Mouse (Mus musculus): ENCODE data around the gene Noct. TPM values are rescaled to one million over a fixed set of nuclear protein-coding genes. Genes with fewer than 3 reads are reported as not detected.

Gene Noct
- polyA plus RNA-seq, 1 experiment from 2014 or later, result 4.2 TPM

DNA sequence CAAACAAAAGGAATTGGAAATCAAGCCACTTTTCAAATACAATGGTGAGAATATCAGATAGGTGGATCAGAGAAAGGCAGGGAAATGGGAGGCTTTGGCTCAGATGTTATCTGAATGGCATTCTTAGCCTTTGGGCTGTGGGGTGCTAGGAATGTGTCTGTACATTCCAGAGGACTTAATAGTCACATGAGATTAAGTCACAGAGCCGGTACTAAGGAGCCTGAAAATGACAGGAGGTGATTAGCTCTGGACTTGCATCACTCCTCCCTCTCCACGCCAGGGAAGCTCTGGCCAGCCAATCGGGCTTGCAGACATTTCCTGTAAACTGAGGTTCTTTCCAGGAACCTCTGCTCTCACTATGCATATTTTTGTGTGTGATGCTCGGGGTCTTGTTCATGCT, 3.4 kb upstream of the Noct start:
- ATAC-seq, result no peak
- Histone ChIP-seq H3K9me3 (ENCODE audit: low read length) (no peaks in the 10 kb centered on the region), H3K4me1 (ENCODE audit: insufficient read depth, low read depth, low read length) (peaks cover 5% of the 10 kb centered on the region; the same call in 1 of the 2 replicates), H3K27me3 (replicated peaks; ENCODE audit: insufficient read depth, low read length) (no peaks in the 10 kb centered on the region), H3K9ac (replicated peaks; ENCODE audit: low read depth) (no peak overlapping the region), H3K4me2 (replicated peaks; ENCODE audit: low read depth, low read length) (no peak overlapping the region), H3K27ac (ENCODE audit: low read length) (no peak overlapping the region), H3K36me3 (ENCODE audit: insufficient read depth, low read length) (no peaks in the 10 kb centered on the region), H3K4me3 (ENCODE audit: low read depth, low read length) (no peak overlapping the region)
- TF ChIP-seq CTCF (IDR thresholded peaks at IDR 0.05) (no peak), EP300 (IDR thresholded peaks at IDR 0.05) (peak; percentile 73)
- WGBS, result 29% methylated on average over 4 of the region's 4 CpGs
- DNase-seq (ENCODE audit: low spot score), result peak; percentile 50

- H3K27ac ChIP-seq (ENCODE audit: low read length), result no peak overlapping the region
- no peaks in the 10 kb centered on the region for H3K36me3 ChIP-seq (ENCODE audit: insufficient read depth, low read length)
- no peak for TF ChIP-seq CTCF (IDR thresholded peaks at IDR 0.05)
- no peak for TF ChIP-seq EP300 (IDR thresholded peaks at IDR 0.05)
- H3K4me1 ChIP-seq (ENCODE audit: insufficient read depth, low read depth, low read length), result peaks cover 9% of the 10 kb centered on the region; the same call in 1 of the 2 replicates
- ATAC-seq (no peak), DNase-seq (ENCODE audit: low spot score) (no peak)
- H3K9ac ChIP-seq (replicated peaks; ENCODE audit: low read depth), result no peak overlapping the region
- no peaks in the 10 kb centered on the region for H3K27me3 ChIP-seq (replicated peaks; ENCODE audit: insufficient read depth, low read length)
- H3K4me3 ChIP-seq (ENCODE audit: low read depth, low read length), result no peak overlapping the region
- 46% methylated on average over 8 of the region's 8 CpGs for WGBS
- H3K4me2 ChIP-seq (replicated peaks; ENCODE audit: low read depth, low read length), result no peak overlapping the region
- H3K9me3 ChIP-seq (ENCODE audit: low read length), result no peaks in the 10 kb centered on the region
These were observed 2.4 kb upstream of the Noct start for GRCm38 (mm10) chr3:51221847-51222246.

DNA sequence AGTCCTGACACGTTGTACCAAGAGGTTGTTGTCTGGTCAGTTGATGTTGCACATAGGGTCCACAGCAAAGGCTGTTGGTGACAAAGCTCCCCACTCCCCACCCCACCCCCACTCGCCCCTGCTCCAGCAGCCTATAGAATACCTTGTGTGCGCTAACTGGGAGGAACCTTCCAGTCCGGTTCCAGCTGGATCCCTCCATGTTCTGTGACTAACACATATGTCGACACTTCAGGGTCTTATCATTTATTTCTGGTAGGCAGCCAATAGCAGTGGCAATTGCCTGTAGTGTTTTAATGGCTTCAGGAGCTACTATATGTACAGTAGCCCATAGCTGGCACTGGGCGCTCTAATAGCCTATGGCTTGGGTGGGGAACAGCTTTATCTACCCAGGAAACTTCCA, 1.9 kb upstream of the Noct start:
- Histone ChIP-seq H3K27ac (ENCODE audit: low read length) (no peak overlapping the region), H3K4me1 (ENCODE audit: insufficient read depth, low read depth, low read length) (peaks cover 9% of the 10 kb centered on the region; the same call in 1 of the 2 replicates), H3K4me3 (ENCODE audit: low read depth, low read length) (no peak overlapping the region), H3K4me2 (replicated peaks; ENCODE audit: low read depth, low read length) (no peak overlapping the region), H3K36me3 (ENCODE audit: insufficient read depth, low read length) (no peaks in the 10 kb centered on the region), H3K9me3 (ENCODE audit: low read length) (no peaks in the 10 kb centered on the region), H3K9ac (replicated peaks; ENCODE audit: low read depth) (no peak overlapping the region), H3K27me3 (replicated peaks; ENCODE audit: insufficient read depth, low read length) (no peaks in the 10 kb centered on the region)
- WGBS, result 68% methylated on average over 6 of the region's 6 CpGs
- ATAC-seq, result no peak
- DNase-seq (ENCODE audit: low spot score), result peak; percentile 62
- TF ChIP-seq CTCF (IDR thresholded peaks at IDR 0.05), result no peak
- no peak for TF ChIP-seq EP300 (IDR thresholded peaks at IDR 0.05)

DNA sequence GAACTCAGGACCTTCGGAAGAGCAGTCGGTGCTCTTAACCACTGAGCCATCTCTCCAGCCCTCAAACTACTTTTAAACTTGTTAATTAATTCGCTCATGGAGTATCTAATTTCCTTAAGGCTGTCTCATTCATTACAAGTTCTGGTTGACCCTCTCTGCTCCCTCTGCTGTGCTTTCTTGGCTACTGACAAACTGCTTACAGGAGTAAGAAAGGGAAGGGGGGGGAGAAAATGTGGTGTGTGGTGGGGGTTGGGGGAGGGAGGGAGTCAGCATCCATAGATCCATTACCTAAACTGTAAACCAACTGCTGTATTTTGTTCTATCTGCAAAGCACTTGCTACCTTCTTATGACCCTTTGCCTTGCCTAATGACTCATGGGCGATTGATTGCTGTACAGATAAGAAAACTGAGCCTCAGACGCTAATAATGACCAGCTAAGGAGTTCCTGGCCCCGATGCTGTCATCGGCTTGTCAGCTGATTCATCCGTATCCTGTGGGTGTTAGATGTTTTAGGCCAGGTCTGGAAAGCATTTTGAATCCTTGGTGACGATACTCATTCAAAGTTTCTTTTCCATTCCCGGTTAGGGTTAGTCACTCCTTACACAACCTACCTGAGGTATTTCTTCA, 1.3 kb upstream of the Noct start:
- Histone ChIP-seq H3K27ac (ENCODE audit: low read length) (peak overlapping the region; percentile 98; the same call in 1 of the 2 replicates), H3K9ac (replicated peaks; ENCODE audit: low read depth) (no peak overlapping the region)
- WGBS, result 40% methylated on average over 10 of the region's 10 CpGs

DNA sequence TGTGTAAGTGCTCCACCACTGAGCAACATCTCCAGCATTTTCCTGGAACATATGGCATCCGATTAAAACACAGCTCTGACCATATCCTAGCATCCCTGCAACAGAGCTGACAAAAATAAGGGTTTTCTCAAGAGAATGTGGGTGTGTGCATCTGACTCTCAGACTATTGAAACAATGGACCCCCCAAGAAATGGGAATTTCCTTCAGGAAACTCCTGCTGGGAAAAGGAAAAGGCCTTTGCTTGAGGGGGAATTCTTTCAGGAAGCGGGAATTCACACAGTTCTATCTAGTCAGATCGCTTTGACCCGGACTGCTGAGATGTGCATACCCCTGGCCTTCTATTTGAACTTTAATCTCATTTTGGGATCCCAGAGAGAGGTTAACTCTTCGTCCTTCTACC, 691 bp upstream of the Noct start:
- DNase-seq (ENCODE audit: low spot score), result no peak
- 22% methylated on average over 5 of the region's 5 CpGs for WGBS
- ATAC-seq, result no peak
- Histone ChIP-seq H3K36me3 (ENCODE audit: insufficient read depth, low read length) (no peaks in the 10 kb centered on the region), H3K9ac (replicated peaks; ENCODE audit: low read depth) (no peak overlapping the region), H3K4me3 (ENCODE audit: low read depth, low read length) (no peak overlapping the region), H3K4me2 (replicated peaks; ENCODE audit: low read depth, low read length) (peak overlapping the region; percentile 83), H3K27me3 (replicated peaks; ENCODE audit: insufficient read depth, low read length) (no peaks in the 10 kb centered on the region), H3K4me1 (ENCODE audit: insufficient read depth, low read depth, low read length) (peaks cover 9% of the 10 kb centered on the region; the same call in 1 of the 2 replicates), H3K27ac (ENCODE audit: low read length) (peak overlapping the region; percentile 98), H3K9me3 (ENCODE audit: low read length) (no peaks in the 10 kb centered on the region)
- TF ChIP-seq CTCF (IDR thresholded peaks at IDR 0.05) (no peak), EP300 (IDR thresholded peaks at IDR 0.05) (no peak)

More for the DNA sequence above, 1.3 kb upstream of the Noct start:
- Histone ChIP-seq H3K9me3 (ENCODE audit: low read length) (no peaks in the 10 kb centered on the region), H3K4me1 (ENCODE audit: insufficient read depth, low read depth, low read length) (peaks cover 9% of the 10 kb centered on the region; the same call in 1 of the 2 replicates), H3K4me2 (replicated peaks; ENCODE audit: low read depth, low read length) (no peak overlapping the region), H3K4me3 (ENCODE audit: low read depth, low read length) (no peak overlapping the region), H3K27me3 (replicated peaks; ENCODE audit: insufficient read depth, low read length) (no peaks in the 10 kb centered on the region), H3K36me3 (ENCODE audit: insufficient read depth, low read length) (no peaks in the 10 kb centered on the region)
- ATAC-seq (no peak), DNase-seq (ENCODE audit: low spot score) (peak; percentile 78)
- TF ChIP-seq EP300 (IDR thresholded peaks at IDR 0.05), result no peak
- TF ChIP-seq CTCF (IDR thresholded peaks at IDR 0.05), result no peak

GRCm38 (mm10) chr3:51225226-51225750, 1.0 kb downstream of the Noct start:
- ATAC-seq (no peak), DNase-seq (ENCODE audit: low spot score) (no peak)
- WGBS, result 6% methylated on average over 39 of the region's 39 CpGs

More at GRCm38 (mm10) chr3:51225226-51225750, 1.0 kb downstream of the Noct start:
- peak overlapping the region; percentile 98 for H3K27ac ChIP-seq (ENCODE audit: low read length)
- H3K9me3 ChIP-seq (ENCODE audit: low read length), result no peaks in the 10 kb centered on the region
- peak overlapping the region; percentile 83 for H3K4me2 ChIP-seq (replicated peaks; ENCODE audit: low read depth, low read length)
- peak overlapping the region; percentile 81 for H3K4me3 ChIP-seq (ENCODE audit: low read depth, low read length)
- H3K27me3 ChIP-seq (replicated peaks; ENCODE audit: insufficient read depth, low read length), result no peaks in the 10 kb centered on the region
- no peaks in the 10 kb centered on the region for H3K36me3 ChIP-seq (ENCODE audit: insufficient read depth, low read length)
- H3K9ac ChIP-seq (replicated peaks; ENCODE audit: low read depth), result peak overlapping the region; percentile 75
- H3K4me1 ChIP-seq (ENCODE audit: insufficient read depth, low read depth, low read length), result peaks cover 13% of the 10 kb centered on the region; the same call in 1 of the 2 replicates
- TF ChIP-seq CTCF (IDR thresholded peaks at IDR 0.05), result no peak
- TF ChIP-seq EP300 (IDR thresholded peaks at IDR 0.05), result no peak

Data from lung, postnatal 0 days (tissue).